Mouse (Mus musculus) E14TG2a.4 (cell line): ENCODE results near the gene Gtsf1l.

ENCODE experiments used
- CTCF ChIP-seq: conservative IDR thresholded peaks from 2 replicates; pipeline ENCODE4 v1.5.1; 2014; ENCODE audit warnings: low read length
- POU5F1 ChIP-seq: IDR thresholded peaks from 2 replicates; pipeline ENCODE4 v1.6.1; 2014; ENCODE audit warnings: low read length, borderline replicate concordance

DNA sequence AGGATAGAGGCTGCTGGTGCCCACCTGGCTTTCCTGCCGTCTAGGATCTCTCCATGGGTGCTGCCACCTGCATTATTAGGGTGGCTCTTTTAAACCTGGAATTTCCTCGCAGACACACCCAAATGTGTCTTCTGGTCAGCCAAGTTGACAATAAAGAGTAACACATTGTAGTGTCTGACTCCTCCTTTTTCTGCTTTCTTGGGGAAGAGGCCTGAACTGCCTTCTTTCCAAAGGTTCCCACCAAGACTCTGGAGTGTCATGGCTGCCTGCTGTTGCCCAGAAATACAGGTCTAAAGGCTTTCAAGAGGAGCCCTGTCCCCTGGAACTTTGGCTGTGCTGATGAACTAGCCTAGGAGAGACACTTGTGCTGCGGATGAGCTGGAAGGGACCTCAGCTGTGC is 3.1 kb downstream of the Gtsf1l start:
- no peak for TF ChIP-seq CTCF
- no peak for TF ChIP-seq POU5F1
